Mouse (Mus musculus) thymus, adult 2 months (tissue): ENCODE data around the gene Klhl41.

ENCODE experiments used
- CTCF ChIP-seq: fragments of 200-500 bp; IDR thresholded peaks from 2 replicates; pipeline ENCODE4 v1.5.1; 2012; ENCODE audit warnings: mild to moderate bottlenecking, control low read depth, low read length, moderate library complexity, borderline replicate concordance; ENCODE audit not compliant: control insufficient read depth, poor library complexity, insufficient read depth; ENCODE audit errors: extremely low read depth
- POLR2A ChIP-seq: fragments of 200-500 bp; IDR thresholded peaks from 2 replicates; pipeline ENCODE4 v1.6.1; 2012; ENCODE audit warnings: mild to moderate bottlenecking, low read length, control low read depth, moderate library complexity; ENCODE audit not compliant: control insufficient read depth, poor library complexity, insufficient read depth; ENCODE audit errors: extremely low read depth

GRCm38 (mm10) chr2:69630792-69631191 is 39.1 kb upstream of the Klhl41 start:
- TF ChIP-seq POLR2A, result no peak
- TF ChIP-seq CTCF, result no peak
